Mouse (Mus musculus): Measurements from ENCODE around the gene Fam222b. TPM values are rescaled to one million over a fixed set of nuclear protein-coding genes. Genes with fewer than 3 reads are reported as not detected.

The Fam222b gene
- total RNA-seq (2023; ENCODE audit: inconsistent age), result 13.5 to 15.4 TPM (median 14.2 TPM) in 4 replicates

GRCm38 (mm10) chr11:78094504-78095143, at the start of gene Fam222b:
Gene Fam222b (plus strand): TSS chr11:78094660.

GRCm38 (mm10) chr11:78079961-78080921, 14.2 kb upstream of the Fam222b start, which contains the start of gene Eral1:
Gene Eral1 (minus strand): TSS chr11:78080383.

GRCm38 (mm10) chr11:78164924-78165760, 70.7 kb downstream of the Fam222b start, which contains the start of gene Traf4:
Gene Traf4 (minus strand): TSS chr11:78165589.

GRCm38 (mm10) chr11:78176402-78176862, 82.0 kb downstream of the Fam222b start, which contains the start of the genes Nek8 and Tlcd1:
Gene Nek8 (minus strand): TSS chr11:78176675.
Gene Tlcd1 (plus strand): TSS chr11:78176711.

GRCm38 (mm10) chr11:78182961-78183844, 88.7 kb downstream of the Fam222b start, which contains the start of gene Rpl23a:
Gene Rpl23a (minus strand): TSS chr11:78183584.

GRCm38 (mm10) chr11:78188331-78189233, 94.1 kb downstream of the Fam222b start, which contains the start of gene Rab34:
Gene Rab34 (plus strand): TSS chr11:78188430.

GRCm38 (mm10) chr11:78193113-78193512, 98.7 kb downstream of the Fam222b start, which contains the start of gene Proca1:
Gene Proca1 (plus strand): TSS chr11:78193392.

Other genes starting within 250 kb of the Fam222b start
- 0.57 to 2.1 TPM (median 0.77 TPM) in 3 of 4 replicates, not detected in the other for gene Pipox, start 200.6 kb upstream of the Fam222b start, total RNA-seq (2023; ENCODE audit: inconsistent age)
- not detected in 4 replicates for gene Sez6, start 163.9 kb upstream of the Fam222b start, total RNA-seq (2023; ENCODE audit: inconsistent age)
- gene Phf12, start 111.9 kb upstream of the Fam222b start, total RNA-seq (2023; ENCODE audit: inconsistent age), result 153 to 166 TPM (median 157 TPM) in 4 replicates
- 0.66 to 1.5 TPM (median 0.91 TPM) in 4 replicates for gene Dhrs13, start 62.4 kb upstream of the Fam222b start, total RNA-seq (2023; ENCODE audit: inconsistent age)
- gene Flot2, start 56.7 kb upstream of the Fam222b start, total RNA-seq (2023; ENCODE audit: inconsistent age), result 9.9 to 15.5 TPM (median 14.6 TPM) in 4 replicates
- 25.0 to 26.8 TPM (median 26.0 TPM) in 4 replicates for gene Eral1, start 14.3 kb upstream of the Fam222b start, total RNA-seq (2023; ENCODE audit: inconsistent age)
- 48.0 to 55.4 TPM (median 52.7 TPM) in 4 replicates for gene Traf4, start 70.9 kb downstream of the Fam222b start, total RNA-seq (2023; ENCODE audit: inconsistent age)
- gene Nek8, start 82.0 kb downstream of the Fam222b start, total RNA-seq (2023; ENCODE audit: inconsistent age), result 15.4 to 24.4 TPM (median 18.0 TPM) in 4 replicates
- gene Tlcd1, start 82.1 kb downstream of the Fam222b start, total RNA-seq (2023; ENCODE audit: inconsistent age), result 4.0 to 5.8 TPM (median 5.6 TPM) in 4 replicates
- gene Rpl23a, start 88.9 kb downstream of the Fam222b start, total RNA-seq (2023; ENCODE audit: inconsistent age), result 2,508 to 2,612 TPM (median 2,568 TPM) in 4 replicates
- gene Rab34, start 93.8 kb downstream of the Fam222b start, total RNA-seq (2023; ENCODE audit: inconsistent age), result 0.99 to 1.9 TPM in 2 of 4 replicates, not detected in the others
- gene Proca1, start 98.7 kb downstream of the Fam222b start, total RNA-seq (2023; ENCODE audit: inconsistent age), result not detected in 4 replicates
- 55.1 to 64.3 TPM (median 58.4 TPM) in 4 replicates for gene Sdf2, start 151.1 kb downstream of the Fam222b start, total RNA-seq (2023; ENCODE audit: inconsistent age)
- gene Supt6, start 151.3 kb downstream of the Fam222b start, total RNA-seq (2023; ENCODE audit: inconsistent age), result 68.6 to 78.0 TPM (median 72.8 TPM) in 4 replicates
- gene 2610507B11Rik, start 167.1 kb downstream of the Fam222b start, total RNA-seq (2023; ENCODE audit: inconsistent age), result 109 to 122 TPM (median 117 TPM) in 4 replicates
- gene BC030499, start 196.2 kb downstream of the Fam222b start, total RNA-seq (2023; ENCODE audit: inconsistent age), result 1.3 to 2.3 TPM (median 2.0 TPM) in 4 replicates
- 2.5 to 6.3 TPM (median 4.3 TPM) in 4 replicates for gene Spag5, start 206.9 kb downstream of the Fam222b start, total RNA-seq (2023; ENCODE audit: inconsistent age)
- 34.3 to 36.6 TPM (median 35.0 TPM) in 4 replicates for gene Aldoc, start 228.3 kb downstream of the Fam222b start, total RNA-seq (2023; ENCODE audit: inconsistent age)
- gene Pigs, start 233.8 kb downstream of the Fam222b start, total RNA-seq (2023; ENCODE audit: inconsistent age), result 53.8 to 62.9 TPM (median 56.3 TPM) in 4 replicates
- gene Unc119, start 248.8 kb downstream of the Fam222b start, total RNA-seq (2023; ENCODE audit: inconsistent age), result 55.4 to 61.9 TPM (median 57.2 TPM) in 4 replicates